Mouse (Mus musculus) megakaryocyte, embryonic 14.5 days (primary cell): ENCODE data around the gene Tmprss5. TPM values are rescaled to one million over a fixed set of nuclear protein-coding genes. Genes with fewer than 3 reads are reported as not detected.

ENCODE experiments used
- H3K27me3 ChIP-seq: replicated peaks from 2 replicates; pipeline ENCODE3; 2012; ENCODE audit warnings: inconsistent platforms
- H3K36me3 ChIP-seq: replicated peaks from 2 replicates; pipeline ENCODE3; 2012; ENCODE audit warnings: low read length, inconsistent platforms, mixed read lengths
- H3K4me1 ChIP-seq: 2 replicates; pipeline ENCODE4 v1.6.1; 2012; ENCODE audit warnings: inconsistent platforms
- H3K4me3 ChIP-seq: replicated peaks from 2 replicates; pipeline ENCODE3; 2012; ENCODE audit warnings: moderate library complexity, mild to moderate bottlenecking, inconsistent platforms
- H3K9me3 ChIP-seq: 2 replicates; pipeline ENCODE4 v1.6.1; 2012; ENCODE audit warnings: inconsistent platforms
- FLI1 ChIP-seq: IDR thresholded peaks from 2 replicates; pipeline ENCODE4 v1.6.1; 2012; ENCODE audit warnings: low read length, inconsistent platforms, mixed read lengths
- GATA1 ChIP-seq: IDR thresholded peaks from 3 replicates; pipeline ENCODE4 v1.6.1; 2012; ENCODE audit warnings: mixed read lengths, low read length, inconsistent platforms, borderline replicate concordance
- polyA plus RNA-seq: library from polyadenylated mRNA; stranded (reverse); fragments of >175 nt; gene quantifications from 2 replicates; pipeline ENCODE4 v1.2.3, GENCODE M21; 2012; ENCODE audit warnings: low replicate concordance; ENCODE audit not compliant: insufficient read depth

Tmprss5 gene
- polyA plus RNA-seq, 1 experiment = not detected

DNA sequence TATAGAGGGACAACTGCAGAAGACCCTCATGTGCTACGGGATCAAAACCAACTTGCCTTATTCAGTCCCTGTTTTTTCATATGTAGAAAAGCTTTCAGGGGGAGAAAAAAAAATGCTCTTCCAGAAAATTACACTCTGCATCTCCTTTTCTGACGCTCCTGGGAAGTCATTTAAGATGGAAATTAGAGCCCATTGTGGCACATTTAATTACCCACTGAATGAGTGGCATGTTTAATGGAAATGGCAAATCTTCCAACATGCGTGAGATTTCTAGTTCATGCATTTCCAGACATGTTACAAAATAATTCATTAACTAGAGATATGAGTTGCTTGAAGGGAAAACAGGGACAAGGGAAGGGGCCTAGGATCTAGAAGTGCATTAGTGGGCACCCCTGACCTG is 66.0 kb downstream of the Tmprss5 start:
- Histone ChIP-seq H3K27me3 (peaks cover 4% of the 10 kb centered on the region), H3K9me3 (no peaks in the 10 kb centered on the region), H3K4me3 (no peak overlapping the region), H3K4me1 (no peaks in the 10 kb centered on the region), H3K36me3 (no peaks in the 10 kb centered on the region)
- TF ChIP-seq GATA1 (no peak), FLI1 (no peak)

Other genes with a start within 250 kb of the Tmprss5 start
- gene Zbtb16, start 245.0 kb upstream of the Tmprss5 start, polyA plus RNA-seq = 1.00 and 1.8 TPM in 2 replicates
- gene Htr3a, start 170.2 kb upstream of the Tmprss5 start, polyA plus RNA-seq = not detected in 2 replicates
- gene Htr3b, start 116.3 kb upstream of the Tmprss5 start, polyA plus RNA-seq = not detected in 2 replicates
- gene Usp28, start 95.9 kb upstream of the Tmprss5 start, polyA plus RNA-seq = 0.96 TPM in 1 of 2 replicates, not detected in the other
- 1.1 TPM in 1 of 2 replicates, not detected in the other for gene Zw10, start 25.6 kb upstream of the Tmprss5 start, polyA plus RNA-seq
- gene Gm4894, start 169.3 kb downstream of the Tmprss5 start, polyA plus RNA-seq = not detected in 2 replicates